Mouse (Mus musculus): ENCODE measurements around the gene Ctdnep1. TPM values are rescaled to one million over a fixed set of nuclear protein-coding genes. Genes with fewer than 3 reads are reported as not detected.
"Not testable (repeated sequence)": the region's sequence is repeated elsewhere in the genome, so short reads cannot be mapped to it uniquely, and the experiment has no call there.

Ctdnep1 gene
- polyA plus RNA-seq, 1 experiment from 2014 or later, result 20.6 TPM

DNA sequence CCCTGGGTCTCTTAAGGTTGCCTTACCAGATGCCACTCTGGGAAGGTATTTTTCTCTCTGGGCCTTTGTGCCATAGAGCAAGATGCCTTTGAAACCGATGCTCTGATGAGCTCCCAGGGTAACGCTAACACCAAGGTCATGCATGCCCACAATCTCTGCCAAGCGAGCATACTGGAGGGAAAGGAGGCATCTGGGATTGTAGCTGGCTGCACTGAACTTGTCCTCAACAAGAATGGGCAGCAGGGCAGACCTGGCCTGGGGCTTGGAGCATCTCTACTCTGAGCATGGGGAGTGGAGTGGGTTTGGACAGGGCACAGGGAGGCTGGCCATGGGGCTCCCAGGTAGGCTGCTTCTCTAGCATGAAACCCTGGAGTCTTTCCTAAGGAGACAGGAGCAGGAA is 32.5 kb downstream of the Ctdnep1 start:
- 81% methylated on average over 3 of the region's 3 CpGs for WGBS

GRCm38 (mm10) chr11:70014051-70014450 is 33.1 kb downstream of the Ctdnep1 start:
- H3K4me2 ChIP-seq (ENCODE audit: low read depth, low read length), result no peak overlapping the region; the same call in 1 of the 2 replicates
- no peaks in the 10 kb centered on the region for H3K9me3 ChIP-seq (ENCODE audit: control insufficient read depth, low read length)
- H3K27me3 ChIP-seq (ENCODE audit: control insufficient read depth, insufficient read depth, low read depth, low read length), result no peaks in the 10 kb centered on the region
- H3K27ac ChIP-seq (ENCODE audit: low read length), result no peak overlapping the region
- peaks cover 23% of the 10 kb centered on the region for H3K4me1 ChIP-seq (replicated peaks; ENCODE audit: control insufficient read depth, insufficient read depth, low read length)
- 45% methylated on average over 5 of the region's 5 CpGs for WGBS
- no peak overlapping the region; the same call in 1 of the 2 replicates for H3K4me3 ChIP-seq (ENCODE audit: low read length)
- no peak for ATAC-seq (ENCODE audit: low read depth)
- peaks cover 34% of the 10 kb centered on the region for H3K36me3 ChIP-seq (ENCODE audit: control insufficient read depth, insufficient read depth, low read length)
- H3K9ac ChIP-seq (ENCODE audit: low read length), result no peak overlapping the region

More for the DNA sequence above, 32.5 kb downstream of the Ctdnep1 start:
- Histone ChIP-seq H3K9me3 (ENCODE audit: control insufficient read depth, low read length) (no peaks in the 10 kb centered on the region), H3K4me2 (ENCODE audit: low read depth, low read length) (no peak overlapping the region), H3K36me3 (ENCODE audit: control insufficient read depth, insufficient read depth, low read length) (peaks cover 40% of the 10 kb centered on the region), H3K27ac (ENCODE audit: low read length) (no peak overlapping the region), H3K4me3 (ENCODE audit: low read length) (no peak overlapping the region), H3K9ac (ENCODE audit: low read length) (no peak overlapping the region), H3K27me3 (ENCODE audit: control insufficient read depth, insufficient read depth, low read depth, low read length) (no peaks in the 10 kb centered on the region), H3K4me1 (replicated peaks; ENCODE audit: control insufficient read depth, insufficient read depth, low read length) (peaks cover 18% of the 10 kb centered on the region)
- no peak for ATAC-seq (ENCODE audit: low read depth)

- Histone ChIP-seq H3K27ac (ENCODE audit: low read length) (peak within 1 kb of the TSS; percentile 57), H3K9me3 (ENCODE audit: control insufficient read depth, low read length) (no peaks in the 10 kb centered on the region), H3K36me3 (ENCODE audit: control insufficient read depth, insufficient read depth, low read length) (peaks cover 26% of the 10 kb centered on the region), H3K27me3 (ENCODE audit: control insufficient read depth, insufficient read depth, low read depth, low read length) (no peaks in the 10 kb centered on the region), H3K4me3 (ENCODE audit: low read length) (peak within 1 kb of the TSS; percentile 74), H3K9ac (ENCODE audit: low read length) (peak within 1 kb of the TSS; percentile 79), H3K4me2 (ENCODE audit: low read depth, low read length) (peak within 1 kb of the TSS; percentile 89), H3K4me1 (replicated peaks; ENCODE audit: control insufficient read depth, insufficient read depth, low read length) (peaks cover 33% of the 10 kb centered on the region)
- WGBS, result under 1% methylated on average over 35 of the region's 35 CpGs
- peak; percentile 85 for ATAC-seq (ENCODE audit: low read depth)
These were observed 34.1 kb downstream of the Ctdnep1 start, which contains the start of gene Acadvl for GRCm38 (mm10) chr11:70014880-70015558. Gene Acadvl, minus strand, starts transcription at chr11:70015411.

GRCm38 (mm10) chr11:70015677-70016076 is 34.7 kb downstream of the Ctdnep1 start:
- Histone ChIP-seq H3K4me3 (ENCODE audit: low read length) (peak overlapping the region; percentile 74), H3K27ac (ENCODE audit: low read length) (no peak overlapping the region), H3K9ac (ENCODE audit: low read length) (0 out of 2 replicates have a peak overlapping the region, but pooled peaks have one; percentile 79), H3K4me2 (ENCODE audit: low read depth, low read length) (peak overlapping the region; percentile 89), H3K27me3 (ENCODE audit: control insufficient read depth, insufficient read depth, low read depth, low read length) (no peaks in the 10 kb centered on the region), H3K4me1 (replicated peaks; ENCODE audit: control insufficient read depth, insufficient read depth, low read length) (peaks cover 39% of the 10 kb centered on the region), H3K36me3 (ENCODE audit: control insufficient read depth, insufficient read depth, low read length) (peaks cover 20% of the 10 kb centered on the region), H3K9me3 (ENCODE audit: control insufficient read depth, low read length) (no peaks in the 10 kb centered on the region)
- WGBS, result 62% methylated on average over 6 of the region's 6 CpGs
- ATAC-seq (ENCODE audit: low read depth), result no peak

GRCm38 (mm10) chr11:70016177-70016576 is 35.2 kb downstream of the Ctdnep1 start:
- 68% methylated on average over 2 of the region's 2 CpGs for WGBS
- not testable (repeated sequence) for H3K27me3 ChIP-seq (ENCODE audit: control insufficient read depth, insufficient read depth, low read depth, low read length); ATAC-seq (ENCODE audit: low read depth); H3K27ac ChIP-seq (ENCODE audit: low read length); H3K4me3 ChIP-seq (ENCODE audit: low read length); H3K9me3 ChIP-seq (ENCODE audit: control insufficient read depth, low read length); H3K4me2 ChIP-seq (ENCODE audit: low read depth, low read length); H3K9ac ChIP-seq (ENCODE audit: low read length)
- Histone ChIP-seq H3K4me1 (replicated peaks; ENCODE audit: control insufficient read depth, insufficient read depth, low read length) (peaks cover 40% of the 10 kb centered on the region), H3K36me3 (ENCODE audit: control insufficient read depth, insufficient read depth, low read length) (peaks cover 16% of the 10 kb centered on the region)

GRCm38 (mm10) chr11:70016669-70017068 is 35.7 kb downstream of the Ctdnep1 start, which contains the start of gene Dlg4:
Gene Dlg4, plus strand, starts transcription at chr11:70016942.
- WGBS, result 62% methylated on average over 3 of the region's 3 CpGs
- peaks cover 44% of the 10 kb centered on the region for H3K4me1 ChIP-seq (replicated peaks; ENCODE audit: control insufficient read depth, insufficient read depth, low read length)
- H3K4me2 ChIP-seq (ENCODE audit: low read depth, low read length), result peak within 1 kb of the TSS; percentile 92
- no peaks in the 10 kb centered on the region for H3K27me3 ChIP-seq (ENCODE audit: control insufficient read depth, insufficient read depth, low read depth, low read length)
- H3K4me3 ChIP-seq (ENCODE audit: low read length), result no peak within 1 kb of the TSS
- H3K36me3 ChIP-seq (ENCODE audit: control insufficient read depth, insufficient read depth, low read length), result peaks cover 11% of the 10 kb centered on the region
- peak within 1 kb of the TSS; percentile 84 for H3K9ac ChIP-seq (ENCODE audit: low read length)
- H3K27ac ChIP-seq (ENCODE audit: low read length), result peak within 1 kb of the TSS; percentile 16; the same call in 1 of the 2 replicates
- no peak for ATAC-seq (ENCODE audit: low read depth)
- no peaks in the 10 kb centered on the region for H3K9me3 ChIP-seq (ENCODE audit: control insufficient read depth, low read length)

GRCm38 (mm10) chr11:70017199-70017767 is 36.3 kb downstream of the Ctdnep1 start:
- no peaks in the 10 kb centered on the region for H3K27me3 ChIP-seq (ENCODE audit: control insufficient read depth, insufficient read depth, low read depth, low read length)
- peak overlapping the region; percentile 92; the same call in 1 of the 2 replicates for H3K4me2 ChIP-seq (ENCODE audit: low read depth, low read length)
- 37% methylated on average over 7 of the region's 7 CpGs for WGBS
- no peak overlapping the region for H3K4me3 ChIP-seq (ENCODE audit: low read length)
- peaks cover 45% of the 10 kb centered on the region for H3K4me1 ChIP-seq (replicated peaks; ENCODE audit: control insufficient read depth, insufficient read depth, low read length)
- H3K9ac ChIP-seq (ENCODE audit: low read length), result peak overlapping the region; percentile 84
- no peak overlapping the region for H3K27ac ChIP-seq (ENCODE audit: low read length)
- H3K36me3 ChIP-seq (ENCODE audit: control insufficient read depth, insufficient read depth, low read length), result peaks cover 6% of the 10 kb centered on the region
- ATAC-seq (ENCODE audit: low read depth), result no peak
- H3K9me3 ChIP-seq (ENCODE audit: control insufficient read depth, low read length), result no peaks in the 10 kb centered on the region

- H3K9ac ChIP-seq (ENCODE audit: low read length), result peak overlapping the region; percentile 84
- H3K4me1 ChIP-seq (replicated peaks; ENCODE audit: control insufficient read depth, insufficient read depth, low read length), result peaks cover 46% of the 10 kb centered on the region
- peak overlapping the region; percentile 63 for H3K4me3 ChIP-seq (ENCODE audit: low read length)
- no peaks in the 10 kb centered on the region for H3K9me3 ChIP-seq (ENCODE audit: control insufficient read depth, low read length)
- WGBS, result 2% methylated on average over 24 of the region's 25 CpGs
- no peak for ATAC-seq (ENCODE audit: low read depth)
- H3K27ac ChIP-seq (ENCODE audit: low read length), result peak overlapping the region; percentile 81
- no peaks in the 10 kb centered on the region for H3K27me3 ChIP-seq (ENCODE audit: control insufficient read depth, insufficient read depth, low read depth, low read length)
- H3K4me2 ChIP-seq (ENCODE audit: low read depth, low read length), result peak overlapping the region; percentile 92
- H3K36me3 ChIP-seq (ENCODE audit: control insufficient read depth, insufficient read depth, low read length), result no peaks in the 10 kb centered on the region
These were observed 37.4 kb downstream of the Ctdnep1 start for GRCm38 (mm10) chr11:70018131-70018990.
